Mouse (Mus musculus) forelimb bud, embryonic 11.5 days (tissue): ENCODE results near the gene Sf3b5.
A peak's percentile ranks its signal among the peaks of the same experiment; 100 is the strongest.

Experiments used
- DNase-seq: peaks from one replicate; pipeline ENCODE4 v3.0.0-alpha.2; 2012; ENCODE audit warnings: low read depth, low spot score

The Sf3b5 gene

DNA sequence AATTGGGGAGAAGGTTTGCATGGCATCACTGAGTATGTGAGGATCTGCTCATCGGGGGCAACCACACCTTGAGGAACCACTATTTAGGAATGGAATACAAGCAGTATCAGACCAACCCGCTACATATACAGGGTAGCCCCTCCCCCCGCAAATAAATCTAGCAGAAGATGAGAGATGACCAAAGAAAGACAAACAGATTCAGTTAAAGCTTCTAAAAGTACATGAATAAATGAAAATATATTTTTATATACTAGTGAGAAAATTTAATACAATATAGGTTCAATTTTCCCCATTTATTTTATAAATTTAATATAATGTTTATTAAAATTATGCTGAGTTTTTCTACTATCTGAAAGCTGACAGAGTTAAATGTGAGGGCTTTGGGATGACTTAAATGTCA is at the start of gene Sf3b5:
TSS of gene Sf3b5 (plus strand) at position 301 of the 400 bp plus-strand sequence.
- no peak for DNase-seq

DNA sequence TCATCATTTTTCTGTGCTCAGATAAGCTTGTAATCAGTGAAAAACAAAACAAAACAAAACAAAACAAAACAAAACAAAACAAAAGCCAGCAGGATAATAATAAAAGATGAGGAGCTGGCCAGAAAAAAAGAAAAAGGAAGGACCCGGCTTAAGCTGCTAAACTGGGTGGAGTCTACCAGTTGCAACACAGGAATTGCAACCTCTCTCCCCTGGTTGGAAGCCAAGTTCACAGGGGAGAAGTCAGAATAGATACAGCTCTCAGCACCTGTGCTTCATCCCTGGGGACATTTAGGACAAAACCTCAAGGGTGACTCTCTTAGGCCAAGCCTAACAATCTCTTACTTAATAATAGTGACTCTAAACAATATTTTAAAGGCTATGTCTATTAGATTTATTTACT is 49.3 kb upstream of the Sf3b5 start:
- no peak for DNase-seq

DNA sequence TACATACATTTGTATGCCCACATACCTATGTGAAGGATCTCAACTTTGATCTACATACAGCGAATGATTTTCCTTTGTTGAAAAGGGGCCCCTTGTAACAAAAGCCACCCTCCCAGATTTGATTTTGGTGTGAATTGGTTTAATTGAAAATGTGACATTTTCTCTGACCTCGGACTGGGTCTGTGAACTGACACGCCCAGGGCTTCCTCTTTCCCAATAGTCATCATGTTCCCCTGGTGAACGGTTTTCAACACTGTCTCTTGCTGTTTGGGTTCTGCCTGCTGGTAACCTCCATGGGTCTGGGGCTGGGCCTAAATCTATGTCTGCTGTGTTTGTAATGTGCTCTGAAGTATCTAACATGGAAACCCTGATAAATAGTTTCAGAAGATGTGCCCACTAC is 47.9 kb upstream of the Sf3b5 start:
- no peak for DNase-seq

DNA sequence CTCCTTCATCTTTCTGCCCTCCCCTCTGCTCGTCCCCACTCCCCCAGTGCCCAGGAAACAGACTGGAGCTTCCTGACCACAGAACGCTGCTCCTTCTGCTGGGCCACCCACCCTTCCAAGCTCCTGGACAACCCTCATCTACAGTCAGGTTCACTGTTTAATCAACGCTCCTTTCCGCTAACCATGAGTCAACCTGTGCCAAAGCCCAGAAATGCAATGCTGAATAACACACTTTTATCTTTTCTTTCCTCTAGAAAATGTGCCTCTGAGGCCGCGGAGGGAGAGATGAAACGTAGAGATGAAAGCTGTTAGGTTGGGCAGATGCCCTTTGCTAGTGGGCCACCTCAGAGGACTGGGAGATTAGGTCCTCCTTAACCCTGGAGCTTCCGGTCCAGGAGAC is 43.6 kb upstream of the Sf3b5 start:
- DNase-seq = no peak

DNA sequence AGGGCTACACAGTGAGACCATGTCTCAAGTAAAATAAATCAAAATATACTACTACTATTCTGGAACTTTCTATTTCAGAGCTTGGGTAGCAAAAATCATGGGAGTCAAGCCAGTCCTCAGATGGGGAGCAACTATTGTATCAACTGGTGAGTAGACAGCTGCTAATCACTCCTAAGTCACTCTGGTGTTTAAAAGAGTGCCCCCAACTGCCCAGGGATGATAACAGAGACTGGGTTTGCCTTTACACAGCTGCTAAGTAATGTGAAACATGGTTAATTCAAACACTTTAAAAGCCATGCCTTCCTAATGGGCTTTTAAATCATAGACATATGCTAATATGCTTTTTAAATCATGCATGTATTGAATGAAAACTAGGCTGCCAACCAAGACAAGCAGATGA is 42.9 kb upstream of the Sf3b5 start:
- no peak for DNase-seq

DNA sequence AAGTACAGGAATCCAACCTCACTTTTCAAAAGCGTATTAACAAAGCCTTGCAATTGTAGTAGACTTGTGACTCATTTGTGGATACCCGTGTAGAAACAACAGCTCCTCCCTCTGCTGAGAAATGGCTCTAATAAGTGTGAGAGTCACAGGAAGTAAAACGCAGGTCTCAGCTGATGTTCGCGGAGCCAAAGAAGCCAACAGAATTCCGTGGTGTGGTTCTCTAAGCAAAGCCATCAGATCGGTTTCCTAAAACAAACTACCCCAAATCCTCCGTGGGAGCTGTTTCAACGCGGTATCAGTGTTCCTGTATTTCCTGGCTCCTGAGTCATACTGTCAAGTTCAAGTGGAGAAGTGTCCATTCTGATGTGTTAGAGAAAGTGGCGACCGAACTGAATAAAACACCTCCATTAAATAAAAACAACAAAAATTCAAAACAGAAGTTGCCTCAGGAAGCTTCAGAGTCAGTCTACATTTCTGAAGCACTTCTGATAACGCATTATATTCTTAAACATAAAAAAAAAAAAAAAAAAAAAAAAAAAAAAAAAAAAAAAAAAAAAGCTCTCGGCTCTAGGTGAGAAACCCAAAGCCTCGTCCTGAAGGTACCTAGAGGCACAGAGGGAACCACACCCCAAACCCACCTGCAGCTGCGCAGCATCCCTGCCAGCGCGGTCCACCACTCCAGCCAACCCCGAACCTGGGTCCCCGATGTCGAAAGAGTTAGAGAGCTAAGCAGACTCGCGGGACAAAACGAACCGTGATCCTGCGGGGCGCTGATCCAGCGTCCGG is 41.6 kb upstream of the Sf3b5 start:
- DNase-seq = peak; percentile 10

DNA sequence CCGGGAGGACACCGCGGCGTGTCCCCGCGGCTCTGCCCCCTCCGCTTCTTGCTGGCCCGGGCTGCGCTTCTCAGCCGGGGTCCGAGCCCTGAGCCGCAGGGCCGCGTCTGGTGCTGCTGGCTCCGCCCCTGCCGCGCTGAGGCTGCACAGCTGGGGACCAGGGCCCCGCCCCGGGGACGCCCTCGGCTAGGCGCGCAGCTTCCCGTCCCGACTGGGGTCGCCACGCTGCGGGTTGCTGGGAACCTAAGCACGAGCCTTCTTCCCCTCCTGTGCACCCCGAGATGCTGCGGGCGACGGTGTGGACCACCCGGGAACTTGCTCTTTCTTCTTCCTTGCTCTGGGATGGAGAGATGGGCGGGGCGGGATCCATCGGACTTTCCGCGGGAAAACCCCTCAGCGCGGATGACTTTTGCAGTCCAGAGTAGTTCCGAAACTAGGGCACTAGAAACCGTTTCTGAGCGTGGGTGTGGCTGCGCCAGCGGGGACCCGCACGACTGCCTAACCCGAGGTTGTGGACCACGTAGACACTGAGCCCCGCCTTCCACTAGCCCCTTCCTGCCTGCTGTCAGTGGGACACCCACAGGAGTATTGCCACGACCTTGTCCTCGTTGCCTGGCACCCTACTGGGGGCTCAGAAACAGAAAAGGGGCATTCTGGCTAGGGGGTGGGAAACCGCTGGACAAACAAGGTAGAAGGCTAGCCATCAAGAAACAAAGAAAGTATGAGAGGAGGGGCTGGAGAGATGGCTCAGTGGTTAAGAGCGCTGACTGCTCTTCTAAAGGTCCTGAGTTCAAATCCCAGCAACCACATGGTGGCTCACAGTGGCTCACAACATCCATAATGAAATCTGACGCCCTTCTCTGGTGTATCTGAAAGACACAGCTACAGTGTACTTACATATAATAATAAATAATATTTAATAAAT is 40.7 kb upstream of the Sf3b5 start, which contains the start of gene Stx11:
TSS of gene Stx11 (minus strand) at position 148 of the 925 bp plus-strand sequence.
- DNase-seq = peak; percentile 57

DNA sequence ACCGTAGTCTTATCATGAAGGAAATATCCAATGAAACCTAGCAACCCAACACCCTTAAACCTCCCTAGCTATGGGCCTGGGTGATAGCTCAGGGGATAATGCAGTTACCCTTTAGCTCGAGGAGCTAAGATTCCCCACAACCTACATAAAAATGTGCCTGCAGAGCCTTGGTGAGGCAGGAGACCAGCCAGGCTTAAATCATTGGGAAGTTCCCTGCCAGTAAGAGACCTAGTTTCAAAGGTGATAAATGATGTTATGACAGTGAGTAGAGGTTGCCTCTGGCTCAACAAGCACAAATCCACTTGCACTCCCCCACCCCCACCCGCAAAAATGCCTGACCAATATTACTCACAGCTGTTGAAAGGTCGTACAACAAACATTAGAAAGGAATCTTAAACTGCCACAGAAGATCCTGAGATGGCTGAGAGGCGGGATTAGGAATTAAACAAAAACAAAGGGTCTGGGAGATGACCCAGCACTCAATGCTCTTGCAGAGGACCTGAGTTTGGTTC is 39.4 kb upstream of the Sf3b5 start:
- no peak for DNase-seq

DNA sequence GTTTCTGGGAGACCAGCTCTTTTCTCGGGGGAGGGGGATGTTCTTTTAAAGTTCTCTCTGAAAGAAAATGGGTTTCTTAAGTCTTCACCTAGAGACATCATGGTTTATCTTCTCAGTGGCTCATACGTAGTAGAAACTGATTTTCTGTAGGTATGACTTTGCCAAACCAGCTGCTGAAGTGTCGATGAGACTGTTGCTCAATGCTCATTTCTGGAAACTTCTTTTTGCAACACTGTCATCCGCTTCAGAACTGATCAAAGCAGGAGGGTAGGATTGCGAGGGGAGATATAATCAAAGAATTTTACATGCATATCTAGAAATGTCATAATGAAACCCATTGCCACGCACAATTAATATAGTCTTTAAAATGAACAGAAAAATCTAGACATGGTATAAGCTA is 30.6 kb upstream of the Sf3b5 start:
- DNase-seq = no peak

DNA sequence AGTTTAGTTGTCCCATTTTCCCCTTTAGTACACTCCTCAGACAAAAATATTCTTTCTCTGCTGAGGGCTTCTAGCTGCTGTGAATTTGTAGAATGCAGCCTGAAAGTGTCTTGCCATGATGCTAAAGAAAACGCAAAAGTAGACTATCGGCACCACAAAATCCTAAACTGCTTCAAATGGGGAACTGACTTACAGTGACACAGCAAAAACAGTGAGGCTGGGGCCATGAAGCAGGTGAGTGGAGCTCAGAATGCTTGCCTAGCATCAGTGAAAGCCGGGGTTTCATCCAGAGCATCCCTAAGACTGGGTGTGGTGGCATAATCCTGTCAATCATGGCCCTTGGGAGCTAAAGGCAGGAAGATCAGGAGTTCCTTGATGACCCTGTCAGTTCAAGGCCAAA is 29.7 kb upstream of the Sf3b5 start:
- DNase-seq = no peak

DNA sequence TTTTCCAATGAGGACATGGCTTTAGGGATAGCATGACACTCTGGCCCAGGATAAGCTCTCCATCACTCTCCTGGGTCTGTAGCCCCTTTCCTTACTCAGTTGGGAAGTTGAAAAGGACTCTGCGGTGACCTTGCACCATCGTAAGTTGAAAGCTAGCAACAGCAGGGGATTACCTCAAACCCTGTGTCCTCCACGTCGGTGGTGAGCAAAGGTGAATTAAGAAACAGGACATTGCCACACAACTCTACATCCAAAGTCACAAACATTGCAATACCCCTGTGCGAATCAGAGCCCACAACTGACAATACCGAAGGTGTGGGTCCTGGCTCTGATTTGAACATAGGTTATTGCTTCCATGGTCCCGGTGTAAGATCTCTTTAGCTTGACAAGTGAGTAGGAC is 29.2 kb upstream of the Sf3b5 start:
- DNase-seq = no peak

DNA sequence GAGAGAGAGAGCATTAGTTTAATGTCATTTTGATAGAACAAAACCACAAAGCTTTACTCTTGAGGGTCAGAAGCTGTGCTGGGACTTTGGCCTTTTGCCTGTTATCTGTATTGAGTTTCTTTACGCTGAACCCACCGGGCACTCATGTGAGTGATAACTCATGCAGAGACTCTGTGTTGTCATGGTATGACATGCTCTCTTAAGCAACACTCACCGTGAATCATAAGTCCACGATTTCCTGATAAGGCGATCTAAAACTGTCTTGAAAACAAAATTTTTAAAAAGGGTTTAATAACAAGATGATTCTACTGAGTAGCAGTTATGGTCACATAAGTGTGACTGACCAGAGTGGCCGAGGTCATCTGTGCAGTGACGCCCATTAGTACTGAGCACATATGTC is 28.6 kb upstream of the Sf3b5 start:
- no peak for DNase-seq

DNA sequence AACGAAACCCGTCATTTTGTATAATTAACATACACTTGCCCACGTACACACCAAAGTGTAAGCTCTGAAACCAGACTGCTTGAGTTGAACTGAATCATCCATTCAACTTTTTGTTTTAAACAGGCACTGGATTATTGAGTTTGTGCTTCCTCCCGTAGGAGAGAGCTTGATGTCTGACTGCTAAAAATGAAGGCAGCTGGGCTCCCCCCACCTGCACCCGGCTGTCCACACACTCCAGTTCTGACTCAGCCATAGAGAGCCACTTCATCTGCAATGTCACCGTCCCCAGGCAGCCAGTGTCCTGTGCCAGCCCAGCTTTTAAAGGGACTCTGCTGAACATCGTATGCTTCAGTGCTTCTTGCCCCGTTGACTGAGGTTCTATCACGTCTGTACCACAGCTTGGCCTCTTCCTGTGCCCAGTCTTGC is 27.3 kb upstream of the Sf3b5 start:
- no peak for DNase-seq

DNA sequence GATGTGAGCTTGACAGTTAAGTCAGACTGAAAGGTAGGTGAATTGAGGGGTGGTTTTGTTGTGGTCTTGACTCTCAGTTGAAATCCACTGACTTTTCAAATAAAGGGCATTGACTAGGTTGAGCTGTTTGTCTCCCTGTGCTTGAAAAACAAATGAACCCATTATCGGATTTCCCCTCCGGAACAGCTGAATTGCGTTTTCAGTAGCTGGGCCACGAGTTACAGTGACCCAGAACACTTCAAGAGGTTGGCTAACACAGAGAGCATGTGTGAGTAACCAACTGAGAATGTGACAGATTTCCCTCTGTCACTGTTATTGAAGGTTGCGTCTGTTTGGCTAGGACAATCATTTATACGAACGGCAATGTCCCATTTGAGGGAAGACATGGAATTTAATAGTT is 24.1 kb upstream of the Sf3b5 start:
- no peak for DNase-seq

DNA sequence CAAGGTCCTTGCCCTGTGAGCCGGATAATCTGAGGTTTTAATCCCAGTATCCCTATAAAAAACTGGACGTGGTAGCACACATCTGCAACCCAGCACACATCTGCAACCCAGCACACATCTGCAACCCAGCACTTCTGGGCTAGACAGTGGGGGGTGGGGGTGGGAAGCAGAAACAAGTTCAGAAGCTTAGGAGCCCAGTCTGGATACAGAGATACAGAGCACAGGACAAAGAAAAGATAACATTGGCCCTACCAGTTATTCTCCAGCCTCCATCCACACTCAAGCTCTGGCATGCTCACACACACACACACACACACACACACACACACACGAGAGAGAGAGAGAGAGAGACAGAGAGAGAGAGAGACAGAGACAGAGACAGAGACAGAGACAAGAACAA is 21.6 kb upstream of the Sf3b5 start:
- no peak for DNase-seq

DNA sequence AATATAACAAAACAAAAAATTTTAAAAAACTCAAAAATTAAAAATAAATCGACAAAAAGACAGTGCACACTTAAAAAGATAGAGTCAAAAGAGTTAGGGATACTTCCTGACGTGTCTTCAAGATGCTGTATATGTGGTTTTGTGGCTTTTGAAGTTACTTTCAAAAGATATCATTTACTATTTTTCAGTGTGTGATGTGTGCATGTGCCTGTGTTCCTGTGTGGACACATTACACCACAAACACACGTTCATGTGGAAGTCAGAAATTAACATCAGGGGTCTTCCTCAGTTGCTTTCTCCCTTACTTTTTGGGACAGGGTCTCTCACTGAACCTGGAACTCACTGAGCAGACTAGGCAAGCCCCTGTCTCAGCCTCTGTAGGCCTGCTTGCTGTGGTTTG is 20.1 kb upstream of the Sf3b5 start:
- no peak for DNase-seq

DNA sequence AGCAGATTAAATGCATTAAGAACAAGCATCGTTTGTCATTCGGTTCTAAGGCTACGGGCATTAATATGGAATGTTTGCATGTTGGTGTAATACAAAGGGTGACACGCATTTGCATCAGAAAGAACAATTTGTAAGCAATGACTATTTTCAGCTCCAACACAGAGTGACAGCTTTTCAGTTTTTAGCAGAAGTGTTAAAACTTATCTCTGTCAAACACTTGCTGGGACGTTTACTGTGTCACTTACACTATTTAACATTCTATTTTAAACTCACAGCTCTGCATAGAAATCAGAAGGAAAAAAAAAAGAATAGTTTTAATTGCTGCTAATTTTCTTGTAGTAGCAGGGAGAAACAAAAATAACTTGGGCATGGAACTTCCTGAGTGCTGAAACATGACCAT is 18.7 kb upstream of the Sf3b5 start:
- no peak for DNase-seq

DNA sequence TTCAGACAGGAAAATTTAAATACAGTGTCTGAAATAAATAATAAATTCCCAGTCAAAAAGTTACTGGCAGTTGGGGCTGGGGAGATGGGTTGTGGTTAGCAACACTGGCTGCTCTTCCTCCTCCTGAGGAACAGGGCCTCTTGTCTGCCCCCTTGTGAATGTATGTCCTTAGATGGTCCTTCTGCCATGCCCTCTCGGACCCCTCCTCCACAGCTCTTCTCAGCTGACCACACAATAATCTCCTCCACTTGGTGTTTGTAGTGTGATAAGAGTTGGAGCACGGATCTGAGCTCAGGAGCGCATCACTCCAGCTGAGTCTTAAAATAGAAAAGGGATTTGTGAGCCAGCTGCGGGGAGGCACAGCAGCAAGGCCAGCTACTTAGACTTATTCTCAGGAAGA is 18.2 kb upstream of the Sf3b5 start:
- no peak for DNase-seq

DNA sequence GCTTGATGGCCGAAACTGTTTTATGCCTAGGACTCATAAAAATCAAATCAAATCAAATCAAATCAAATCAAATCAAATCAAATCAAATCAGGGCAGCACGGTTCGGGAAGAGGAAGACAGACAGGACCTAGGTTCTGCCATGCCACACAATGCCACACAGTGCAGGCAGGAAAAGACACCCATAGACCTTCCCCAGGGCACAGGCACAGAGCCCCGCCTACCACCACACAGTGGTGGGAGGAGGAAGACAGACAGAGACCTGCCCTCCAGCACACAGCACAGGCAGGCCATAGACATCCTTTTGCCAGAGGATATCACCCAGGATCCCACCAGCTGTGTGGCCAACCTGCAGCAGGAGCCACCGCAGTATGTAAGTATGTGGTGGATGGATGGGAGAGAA is 13.2 kb upstream of the Sf3b5 start:
- DNase-seq = no peak

DNA sequence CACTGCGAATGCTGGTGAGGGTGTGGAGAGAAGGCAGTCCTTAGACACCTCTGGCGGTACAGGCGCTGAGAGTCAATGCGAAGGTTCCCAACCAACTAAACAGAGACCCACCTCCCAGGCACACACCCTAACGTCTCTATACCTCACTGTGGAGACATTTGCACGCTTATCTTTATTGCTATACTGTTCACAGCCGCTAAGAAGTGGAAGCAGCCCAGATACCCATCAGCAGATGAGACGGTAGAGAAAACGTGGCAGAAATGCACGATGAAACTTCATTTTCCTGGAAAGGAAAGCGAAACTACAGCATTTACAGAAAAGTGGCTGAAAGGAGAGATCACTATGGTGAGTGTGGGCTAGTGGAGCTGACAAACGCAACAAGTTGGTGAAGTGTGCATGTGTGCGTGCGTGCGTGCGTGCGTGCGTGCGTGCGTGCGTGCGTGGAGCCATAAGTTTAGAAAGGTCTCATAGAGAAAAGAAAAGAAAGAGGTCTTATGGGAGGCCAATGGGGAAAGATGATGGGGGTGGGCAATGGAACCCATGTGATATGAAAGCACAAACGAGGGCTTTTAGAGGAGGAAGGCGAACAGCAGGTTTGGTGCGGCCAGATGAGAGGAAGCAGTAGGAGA is 11.6 kb upstream of the Sf3b5 start:
- no peak for DNase-seq

DNA sequence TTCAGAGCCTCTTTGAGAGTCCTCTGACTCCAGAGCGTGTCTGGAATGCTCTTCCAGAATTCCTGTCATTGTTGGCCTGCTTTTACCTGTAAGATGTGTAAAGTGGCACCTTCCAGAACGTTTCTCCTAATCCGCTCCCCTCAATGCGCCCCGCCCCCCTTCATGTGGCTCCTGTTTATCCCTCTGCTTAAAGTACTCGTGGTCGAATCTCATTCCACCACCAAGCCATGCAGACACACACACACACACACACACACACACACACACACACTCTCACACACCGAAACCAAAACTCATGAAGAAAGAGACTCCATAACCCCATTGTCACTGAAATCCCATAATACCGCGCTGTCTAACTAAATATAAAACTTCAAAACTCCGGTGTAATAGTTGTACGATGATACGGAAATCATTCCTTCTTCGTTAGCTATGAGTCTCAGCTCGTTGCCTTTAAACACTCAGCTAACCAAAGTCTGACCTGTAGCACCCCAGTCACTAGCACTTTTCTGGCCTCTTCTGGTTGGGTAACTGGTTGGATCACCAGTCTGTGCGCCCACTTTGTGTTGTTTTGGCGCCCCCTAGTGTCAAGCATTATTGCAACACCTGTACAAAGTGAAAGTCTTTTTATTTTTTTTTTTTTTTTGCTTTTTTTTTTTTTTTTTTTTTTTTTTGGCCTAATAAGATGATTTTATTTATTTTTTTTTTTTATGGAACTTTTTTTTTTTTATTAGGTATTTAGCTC is 8.2 kb upstream of the Sf3b5 start:
- peak; percentile 85 for DNase-seq
